Mouse (Mus musculus) MEL (cell line): Measurements from ENCODE around the gene Fgfr2. TPM values are rescaled to one million over a fixed set of nuclear protein-coding genes. Genes with fewer than 3 reads are reported as not detected.

Source experiments
- DNase-seq: peaks from one replicate; pipeline ENCODE4 v3.0.0; 2011; ENCODE audit warnings: low read depth, low spot score
- H3K27ac ChIP-seq: 2 replicates; pipeline ENCODE4 v1.5.1; 2012; ENCODE audit warnings: low read depth, mild to moderate bottlenecking, control low read depth, low read length, moderate library complexity; ENCODE audit not compliant: control insufficient read depth
- H3K27me3 ChIP-seq, 2 experiments: fragments of 150-350 bp in 1 of 2; sonication (generic) in 1 of 2; 2 replicates each; pipeline ENCODE4 v1.6.1; 2012; ENCODE audit warnings: low read length in 2 of 2, mild to moderate bottlenecking in 2 of 2, improper control_type of control experiment in 1 of 2, moderate library complexity in 1 of 2; ENCODE audit not compliant: insufficient read depth in 2 of 2, control insufficient read depth in 1 of 2
- H3K36me3 ChIP-seq, 2 experiments: 2 replicates each; pipeline ENCODE4 v1.6.1; 2012 to 2014; ENCODE audit warnings: low read length in 2 of 2, improper control_type of control experiment in 1 of 2, inconsistent platforms in 1 of 2, mild to moderate bottlenecking in 1 of 2; ENCODE audit not compliant: insufficient read depth in 2 of 2, control insufficient read depth in 1 of 2
- H3K4me1 ChIP-seq, 2 experiments: fragments of 150-350 bp in 1 of 2; sonication (generic) in 1 of 2; 2 replicates each; pipeline ENCODE4 v1.6.1; 2012; ENCODE audit warnings: low read length in 2 of 2, improper control_type of control experiment in 1 of 2, mild to moderate bottlenecking in 1 of 2; ENCODE audit not compliant: insufficient read depth in 2 of 2, control insufficient read depth in 1 of 2
- H3K4me3 ChIP-seq, 2 experiments: fragments of 150-350 bp in 1 of 2; sonication (generic) in 1 of 2; 2 replicates each; pipeline ENCODE4 v1.5.1; 2012; ENCODE audit warnings: low read depth in 2 of 2, low read length in 2 of 2, mild to moderate bottlenecking in 2 of 2, moderate library complexity in 2 of 2, control low read depth in 1 of 2, improper control_type of control experiment in 1 of 2; ENCODE audit not compliant: control insufficient read depth in 1 of 2, insufficient read depth in 1 of 2
- H3K79me2 ChIP-seq: 2 replicates; pipeline ENCODE4 v1.6.1; 2012; ENCODE audit warnings: mild to moderate bottlenecking, low read length, moderate library complexity; ENCODE audit not compliant: control insufficient read depth, poor library complexity, insufficient read depth
- H3K9ac ChIP-seq: 2 replicates; pipeline ENCODE4 v1.6.1; 2012; ENCODE audit warnings: low read depth, mild to moderate bottlenecking, control low read depth, low read length, moderate library complexity; ENCODE audit not compliant: control insufficient read depth, poor library complexity, severe bottlenecking
- H3K9me3 ChIP-seq: fragments of 150-350 bp; sonication (generic); replicated peaks from 2 replicates; pipeline ENCODE4 v1.6.1; 2012; ENCODE audit warnings: mild to moderate bottlenecking, low read length, improper control_type of control experiment, moderate library complexity; ENCODE audit not compliant: insufficient read depth
- BHLHE40 ChIP-seq: IDR thresholded peaks from 2 replicates; pipeline ENCODE4 v1.6.1; 2012; ENCODE audit warnings: low read depth, mild to moderate bottlenecking, inconsistent platforms, low read length, improper control_type of control experiment, borderline replicate concordance
- CHD2 ChIP-seq: IDR thresholded peaks from 2 replicates; pipeline ENCODE4 v1.6.1; 2011; ENCODE audit warnings: low read length, improper control_type of control experiment
- CTCF ChIP-seq, 3 experiments: IDR thresholded peaks in 2 of 3; conservative IDR thresholded peaks in 1 of 3; 2 replicates each; pipeline ENCODE4 v1.5.1; 2011 to 2012; ENCODE audit warnings: low read length in 3 of 3, low read depth in 2 of 3, mild to moderate bottlenecking in 2 of 3, improper control_type of control experiment in 1 of 3, inconsistent platforms in 1 of 3, mixed read lengths in 1 of 3, moderate library complexity in 1 of 3; ENCODE audit not compliant: control insufficient read depth in 1 of 3, insufficient read depth in 1 of 3, poor library complexity in 1 of 3, severe bottlenecking in 1 of 3
- EP300 ChIP-seq, 2 experiments: IDR thresholded peaks; 2 replicates each; pipeline ENCODE4 v1.6.1; 2011; ENCODE audit warnings: improper control_type of control experiment in 2 of 2, low read length in 2 of 2, low read depth in 1 of 2, mild to moderate bottlenecking in 1 of 2
- ETS1 ChIP-seq: IDR thresholded peaks from 2 replicates; pipeline ENCODE4 v1.6.1; 2012; ENCODE audit warnings: low read depth, mild to moderate bottlenecking, inconsistent platforms, low read length, improper control_type of control experiment, moderate library complexity
- GABPA ChIP-seq: IDR thresholded peaks from 2 replicates; pipeline ENCODE4 v1.6.1; 2012; ENCODE audit warnings: low read depth, mild to moderate bottlenecking, inconsistent platforms, low read length, improper control_type of control experiment, moderate library complexity
- HCFC1 ChIP-seq: IDR thresholded peaks from 2 replicates; pipeline ENCODE4 v1.6.1; 2012; ENCODE audit warnings: low read depth, mild to moderate bottlenecking, inconsistent platforms, low read length, improper control_type of control experiment, moderate library complexity
- KAT2A ChIP-seq: conservative IDR thresholded peaks from 2 replicates; pipeline ENCODE4 v1.6.1; 2012; ENCODE audit warnings: low read depth, low read length, improper control_type of control experiment, inconsistent platforms
- MAFK ChIP-seq: IDR thresholded peaks from 2 replicates; pipeline ENCODE4 v1.6.1; 2011; ENCODE audit warnings: low read depth, mild to moderate bottlenecking, low read length, improper control_type of control experiment, borderline replicate concordance
- MYC ChIP-seq: IDR thresholded peaks from 2 replicates; pipeline ENCODE4 v1.6.1; 2011; ENCODE audit warnings: low read depth, mild to moderate bottlenecking, low read length, improper control_type of control experiment, moderate library complexity
- NELFE ChIP-seq: IDR thresholded peaks from 2 replicates; pipeline ENCODE4 v1.6.1; 2011; ENCODE audit warnings: low read depth, low read length, improper control_type of control experiment
- NRF1 ChIP-seq: IDR thresholded peaks from 2 replicates; pipeline ENCODE4 v1.6.1; 2014; ENCODE audit warnings: low read depth, mild to moderate bottlenecking, inconsistent platforms, low read length, improper control_type of control experiment, moderate library complexity; ENCODE audit not compliant: poor library complexity, insufficient read depth, severe bottlenecking
- POLR2AphosphoS2 ChIP-seq: IDR thresholded peaks from 2 replicates; pipeline ENCODE4 v1.6.1; 2011; ENCODE audit warnings: low read length, improper control_type of control experiment
- POLR2AphosphoS5 ChIP-seq: IDR thresholded peaks from 2 replicates; pipeline ENCODE4 v1.6.1; 2012; ENCODE audit warnings: low read depth, borderline replicate concordance, mild to moderate bottlenecking, inconsistent platforms, low read length, moderate library complexity, mixed read lengths
- RAD21 ChIP-seq: IDR thresholded peaks from 2 replicates; pipeline ENCODE4 v1.6.1; 2011; ENCODE audit warnings: mild to moderate bottlenecking, low read depth, low read length, improper control_type of control experiment
- SMC3 ChIP-seq: IDR thresholded peaks from 2 replicates; pipeline ENCODE4 v1.6.1; 2011; ENCODE audit warnings: low read depth, low read length, improper control_type of control experiment
- TBP ChIP-seq: IDR thresholded peaks from 2 replicates; pipeline ENCODE4 v1.8.0; 2011; ENCODE audit warnings: low read depth, low read length, improper control_type of control experiment
- TCF12 ChIP-seq: IDR thresholded peaks from 2 replicates; pipeline ENCODE4 v1.6.1; 2014; ENCODE audit warnings: low read depth, mild to moderate bottlenecking, inconsistent platforms, low read length, improper control_type of control experiment, moderate library complexity
- USF2 ChIP-seq, 2 experiments: IDR thresholded peaks; 2 replicates each; pipeline ENCODE4 v1.6.1; 2011 to 2012; ENCODE audit warnings: improper control_type of control experiment in 2 of 2, low read length in 2 of 2, borderline replicate concordance in 1 of 2, inconsistent platforms in 1 of 2, low read depth in 1 of 2, mild to moderate bottlenecking in 1 of 2; ENCODE audit not compliant: insufficient read depth in 1 of 2
- ZC3H11A ChIP-seq: IDR thresholded peaks from 2 replicates; pipeline ENCODE4 v1.6.1; 2012; ENCODE audit warnings: low read depth, mild to moderate bottlenecking, inconsistent platforms, low read length, improper control_type of control experiment
- ZKSCAN1 ChIP-seq: IDR thresholded peaks from 2 replicates; pipeline ENCODE4 v1.6.1; 2012; ENCODE audit warnings: low read depth, mild to moderate bottlenecking, inconsistent platforms, low read length, improper control_type of control experiment, moderate library complexity
- ZMIZ1 ChIP-seq: IDR thresholded peaks from 2 replicates; pipeline ENCODE4 v1.6.1; 2012; ENCODE audit warnings: low read depth, mild to moderate bottlenecking, inconsistent platforms, low read length, improper control_type of control experiment, moderate library complexity
- polyA plus RNA-seq, 2 experiments: library from polyadenylated mRNA; stranded (reverse) in 1 of 2; unstranded in 1 of 2; fragments of >175 nt in 1 of 2; fragments of >200 nt in 1 of 2; gene quantifications; 2 replicates each; pipeline versions ENCODE4 v1.2.1 to v1.2.4; 2012; ENCODE audit warnings: low replicate concordance in 2 of 2, low read depth in 1 of 2; ENCODE audit not compliant: insufficient read length in 2 of 2, insufficient read depth in 1 of 2, missing spikeins in 1 of 2
- total RNA-seq: library from RNA; depleted of rRNA; stranded (reverse); fragments of 300-350 nt; gene quantifications from 2 replicates; pipeline ENCODE4 v1.2.3, GENCODE M21; 2012

The Fgfr2 gene
- total and polyA plus RNA-seq, 3 experiments: not detected

DNA sequence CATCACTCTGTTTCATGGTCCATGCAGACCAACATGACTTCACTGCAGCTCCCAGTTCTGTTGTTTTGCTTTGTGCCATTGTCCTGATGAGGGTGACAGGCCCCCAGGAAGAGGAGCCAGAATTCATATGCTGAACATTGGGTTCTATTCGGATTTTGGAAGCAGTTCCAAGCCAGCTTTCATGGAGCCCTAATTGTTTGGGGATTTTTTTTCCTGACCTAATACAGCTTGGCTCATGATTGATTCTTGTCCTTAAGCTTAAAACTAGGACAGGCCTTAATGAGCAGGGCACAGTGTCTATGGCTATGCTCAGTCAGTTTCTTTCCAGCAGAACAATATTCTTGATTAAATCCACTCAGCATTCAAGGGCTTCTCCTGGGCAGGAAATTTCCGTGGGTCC lies 2204.9 kb downstream of the Fgfr2 start:
- Histone ChIP-seq H3K9me3 (no peaks in the 10 kb centered on the region), H3K4me3 (no peak overlapping the region), H3K36me3 (no peaks in the 10 kb centered on the region; a peak in 1 of 4 replicates), H3K9ac (no peak overlapping the region), H3K27ac (no peak overlapping the region), H3K79me2 (no peaks in the 10 kb centered on the region), H3K27me3 (no peaks in the 10 kb centered on the region; a peak in 1 of 4 replicates), H3K4me1 (no peaks in the 10 kb centered on the region)
- DNase-seq: no peak
- no peak for TF ChIP-seq TCF12

DNA sequence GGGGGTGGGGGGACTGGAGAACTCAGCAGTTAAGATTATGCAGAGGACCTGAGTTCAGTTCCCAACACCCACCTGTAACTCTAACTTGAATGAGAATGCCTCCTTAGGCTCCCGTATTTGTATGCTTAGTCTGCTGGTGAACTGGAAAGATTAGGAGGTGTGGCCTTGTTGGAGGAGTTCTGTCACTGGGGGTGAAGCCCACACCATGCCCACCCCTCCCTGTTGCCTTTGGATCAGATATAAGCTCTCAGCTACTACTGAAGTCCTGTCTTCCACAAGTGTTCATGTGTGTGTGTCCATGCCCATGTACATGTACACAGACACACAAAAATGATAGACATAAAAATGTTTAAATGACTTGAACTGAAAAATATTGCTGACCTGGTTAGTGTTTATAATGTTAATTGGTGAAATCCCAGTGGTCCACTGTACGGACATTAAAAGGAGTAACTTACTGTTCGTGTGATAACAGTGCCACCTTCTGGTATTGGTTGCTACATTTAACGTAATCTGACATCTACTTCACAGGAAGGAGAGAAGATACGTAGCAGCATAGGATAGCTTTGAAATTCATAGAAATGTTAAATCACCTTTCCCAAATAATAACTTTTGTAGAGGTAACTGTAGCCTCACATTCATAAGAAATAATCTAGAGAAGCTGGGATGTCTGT lies 2208.3 kb downstream of the Fgfr2 start:
- H3K9me3 ChIP-seq: no peaks in the 10 kb centered on the region
- H3K9ac ChIP-seq: no peak overlapping the region
- no peak overlapping the region for H3K4me3 ChIP-seq
- peak; percentile 66 for DNase-seq
- H3K27ac ChIP-seq: no peak overlapping the region
- no peaks in the 10 kb centered on the region for H3K79me2 ChIP-seq
- H3K27me3 ChIP-seq: no peaks in the 10 kb centered on the region; a peak in 1 of 4 replicates
- TF ChIP-seq BHLHE40 (no peak), HCFC1 (no peak), ZKSCAN1 (no peak), POLR2AphosphoS5 (no peak), KAT2A (no peak), SMC3 (peak; percentile 82), TBP (no peak), NRF1 (no peak), USF2 (IDR thresholded peaks at IDR 0.05; ENCODE audit: borderline replicate concordance in 1 of 2, insufficient read depth in 1 of 2, low read depth in 1 of 2, low read length in 2 of 2) (no peak), MYC (no peak), CHD2 (no peak), NELFE (no peak), EP300 (IDR thresholded peaks at IDR 0.05; ENCODE audit: low read depth in 1 of 2, low read length in 2 of 2) (no peak), RAD21 (peak; percentile 91), POLR2AphosphoS2 (no peak), GABPA (no peak), ZC3H11A (peak; percentile 81), ETS1 (no peak), CTCF (IDR thresholded peaks at IDR 0.05 in 2 of 3, conservative IDR thresholded peaks at IDR 0.05 in 1 of 3; ENCODE audit: control insufficient read depth in 1 of 3, insufficient read depth in 1 of 3, low read depth in 2 of 3, low read length in 3 of 3, poor library complexity in 1 of 3, severe bottlenecking in 1 of 3) (peak; percentile 22 to 83 (median 45); a peak in 4 of 6 replicates), ZMIZ1 (no peak), MAFK (no peak)
- no peaks in the 10 kb centered on the region for H3K4me1 ChIP-seq
- H3K36me3 ChIP-seq: peaks cover 0 to 22% of the 10 kb centered on the region in 2 experiments; a peak in 2 of 4 replicates
